Mouse (Mus musculus) layer of hippocampus, postnatal 14 days (tissue): ENCODE measurements around the gene Idh1. TPM values are rescaled to one million over a fixed set of nuclear protein-coding genes. Genes with fewer than 3 reads are reported as not detected.

ENCODE experiments used
- DNase-seq, 2 experiments: peaks; one replicate each; pipeline ENCODE4 v3.0.0; 2021 to 2022; ENCODE audit warnings: low spot score in 2 of 2, mixed read lengths in 1 of 2
- total RNA-seq, 2 experiments: library from RNA; stranded (reverse); gene quantifications; 2 replicates each; pipeline ENCODE4 v1.2.3; 2021

The Idh1 gene
- total RNA-seq, 2 experiments from 2014 or later, result 96.3 to 98.4 TPM

- peak; percentile 90 to 94 for DNase-seq
Measured at GRCm38 (mm10) chr1:65178126-65178901, 8.0 kb downstream of the Idh1 start.

GRCm38 (mm10) chr1:65177452-65177851 is 8.8 kb downstream of the Idh1 start:
- DNase-seq, result no peak

- no peak for DNase-seq
Measured at GRCm38 (mm10) chr1:65176912-65177311, 9.4 kb downstream of the Idh1 start.

DNA sequence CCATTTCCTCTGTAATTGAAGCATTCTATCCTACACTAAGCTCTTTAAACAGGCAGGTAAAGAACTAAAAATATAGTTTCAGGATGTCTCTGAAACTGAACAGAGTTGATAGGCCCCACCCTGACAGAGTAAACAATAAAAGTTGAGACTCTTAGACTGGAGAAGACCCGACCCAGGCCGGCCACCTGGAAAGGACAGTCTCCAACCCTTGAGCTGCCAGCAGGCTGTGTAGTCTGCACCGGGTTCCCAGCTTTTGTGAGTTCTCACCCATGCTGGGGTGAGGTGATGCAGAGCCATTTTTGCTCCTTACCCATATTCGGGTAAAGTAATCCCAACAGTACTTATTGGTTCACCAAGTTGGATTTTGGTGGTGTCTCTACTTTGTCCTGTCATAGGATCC is 10.1 kb downstream of the Idh1 start:
- no peak for DNase-seq

- no peak for DNase-seq
Measured at GRCm38 (mm10) chr1:65173716-65174115, 12.6 kb downstream of the Idh1 start.

GRCm38 (mm10) chr1:65171579-65171978 is 14.7 kb downstream of the Idh1 start:
- DNase-seq, result no peak

DNA sequence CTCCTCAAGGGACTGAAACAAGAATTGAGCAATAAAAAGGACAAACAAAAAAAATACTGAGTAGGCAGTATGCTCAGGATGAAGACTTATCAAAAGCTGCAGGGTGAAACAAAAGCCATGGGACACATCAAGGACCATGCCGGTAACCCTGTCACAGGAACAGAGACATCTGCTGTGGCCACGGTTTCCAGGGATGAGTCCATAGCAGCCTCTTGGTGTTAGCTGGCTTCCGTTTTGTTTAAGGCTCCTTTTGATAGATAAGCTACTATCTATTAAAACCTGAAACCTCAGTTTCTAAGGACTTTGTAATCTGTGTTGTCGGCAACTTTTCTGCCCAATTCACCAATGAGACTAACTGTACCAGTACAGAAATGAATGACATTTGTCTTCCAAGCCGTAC is 16.4 kb downstream of the Idh1 start:
- no peak for DNase-seq

DNA sequence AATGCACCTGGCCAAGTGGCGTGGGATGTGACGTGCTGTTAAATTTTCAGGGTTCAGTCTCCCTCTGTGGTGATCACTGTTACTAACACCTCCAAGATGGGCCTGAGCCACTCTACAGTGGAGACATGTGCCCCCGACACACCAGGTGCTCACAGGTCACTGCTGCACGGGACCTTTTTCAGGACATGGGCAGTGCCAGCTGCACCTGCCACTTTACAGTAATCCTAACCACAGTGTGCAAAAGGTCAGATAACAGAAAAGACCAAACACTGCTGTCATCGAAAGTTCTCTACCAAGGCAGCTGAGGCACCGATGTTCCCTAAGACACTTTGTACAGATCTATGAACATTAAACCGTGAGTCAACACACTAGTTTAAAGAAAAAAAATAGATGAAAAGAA is 16.8 kb downstream of the Idh1 start:
- no peak for DNase-seq

- DNase-seq, result no peak
Measured at GRCm38 (mm10) chr1:65167496-65167895, 18.8 kb downstream of the Idh1 start.

- peak in 1 of 2 experiments; percentile 37 for DNase-seq
Measured at GRCm38 (mm10) chr1:65162210-65162609, 24.1 kb downstream of the Idh1 start.

- no peak for DNase-seq
Measured at GRCm38 (mm10) chr1:65156111-65156510, 30.2 kb downstream of the Idh1 start.

GRCm38 (mm10) chr1:65154814-65155213 is 31.5 kb downstream of the Idh1 start:
- DNase-seq, result no peak

- DNase-seq, result no peak
Measured at GRCm38 (mm10) chr1:65147971-65148370, 38.3 kb downstream of the Idh1 start.

DNA sequence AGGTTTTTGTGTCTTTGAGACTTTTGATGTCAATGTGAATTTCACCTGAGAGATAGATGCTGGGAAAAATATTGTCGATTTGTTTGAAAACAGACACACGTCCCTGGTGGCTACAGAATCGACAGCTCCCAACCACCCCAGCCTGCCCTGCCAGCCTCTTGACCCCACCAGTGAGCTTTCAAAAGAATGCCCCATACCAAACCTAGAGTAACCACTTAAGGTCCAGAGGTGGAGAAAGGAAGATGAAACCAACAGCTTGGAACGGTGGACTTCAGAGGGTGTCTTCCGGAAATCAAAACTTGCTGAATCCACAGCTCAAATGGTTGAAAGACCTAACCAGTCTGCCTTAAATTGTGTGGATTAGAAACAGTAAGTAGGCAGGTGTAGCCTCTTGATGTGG is 39.0 kb downstream of the Idh1 start:
- no peak for DNase-seq

DNA sequence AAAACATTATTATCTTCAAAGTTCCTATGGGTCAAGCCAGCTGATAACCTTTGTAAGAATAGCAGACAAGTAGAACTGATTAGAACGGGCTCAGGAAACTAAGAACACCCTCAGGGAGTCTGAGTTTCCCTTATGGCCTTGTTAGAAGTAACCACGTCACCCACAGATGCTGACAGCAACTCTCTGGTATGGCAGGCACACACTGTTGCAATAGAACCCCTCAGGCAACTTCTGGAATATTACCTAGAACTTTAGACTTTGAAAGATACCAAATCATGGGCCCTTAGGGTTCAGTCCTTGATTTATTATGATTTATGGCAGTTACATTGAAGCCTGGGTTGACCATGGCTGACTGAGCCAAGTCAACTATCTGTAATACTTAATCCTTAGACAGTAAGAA is 39.7 kb downstream of the Idh1 start:
- DNase-seq, result no peak

- no peak for DNase-seq
Measured at GRCm38 (mm10) chr1:65144783-65145182, 41.5 kb downstream of the Idh1 start.

GRCm38 (mm10) chr1:65137560-65137959 is 48.7 kb downstream of the Idh1 start:
- DNase-seq, result no peak

- DNase-seq, result no peak
Measured at GRCm38 (mm10) chr1:65132833-65133232, 53.5 kb downstream of the Idh1 start.

DNA sequence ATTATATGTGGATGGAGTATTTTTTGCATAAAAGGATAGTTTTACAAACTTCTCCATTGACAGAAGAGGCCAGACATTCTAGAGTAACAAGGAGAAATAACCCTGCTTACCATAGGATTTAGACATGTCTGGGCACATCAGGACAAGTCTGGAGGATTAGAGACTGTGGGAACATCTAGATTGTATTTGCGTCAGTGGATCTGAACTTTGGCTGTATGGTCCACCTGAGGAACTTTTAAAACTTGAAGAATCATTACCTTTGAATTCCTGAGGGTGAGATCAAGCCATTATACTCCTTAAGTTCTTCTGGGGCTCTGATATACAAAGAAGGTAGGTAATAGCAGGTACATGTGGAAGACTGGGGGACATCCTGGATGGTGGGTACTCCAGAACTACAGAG is 54.6 kb downstream of the Idh1 start:
- DNase-seq, result no peak

DNA sequence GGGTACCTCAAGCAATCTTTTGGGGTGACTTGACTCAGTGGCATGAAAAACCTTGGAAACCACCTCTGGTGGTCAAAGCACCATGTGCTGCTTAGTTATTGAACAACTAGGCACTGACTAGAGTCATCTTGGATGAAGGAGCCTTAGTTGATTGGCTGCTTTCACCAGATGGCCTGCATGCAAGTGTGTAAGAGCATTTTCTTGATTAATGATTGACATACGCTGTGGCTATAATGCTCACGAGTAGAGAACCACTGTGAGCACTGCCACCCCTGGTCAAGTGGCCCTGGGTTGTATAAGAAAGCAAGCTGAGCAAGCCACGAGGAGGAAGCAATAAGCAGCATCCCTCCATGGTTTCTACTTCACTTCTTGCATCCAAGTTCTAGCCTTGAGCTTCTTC is 56.1 kb downstream of the Idh1 start:
- no peak for DNase-seq

DNA sequence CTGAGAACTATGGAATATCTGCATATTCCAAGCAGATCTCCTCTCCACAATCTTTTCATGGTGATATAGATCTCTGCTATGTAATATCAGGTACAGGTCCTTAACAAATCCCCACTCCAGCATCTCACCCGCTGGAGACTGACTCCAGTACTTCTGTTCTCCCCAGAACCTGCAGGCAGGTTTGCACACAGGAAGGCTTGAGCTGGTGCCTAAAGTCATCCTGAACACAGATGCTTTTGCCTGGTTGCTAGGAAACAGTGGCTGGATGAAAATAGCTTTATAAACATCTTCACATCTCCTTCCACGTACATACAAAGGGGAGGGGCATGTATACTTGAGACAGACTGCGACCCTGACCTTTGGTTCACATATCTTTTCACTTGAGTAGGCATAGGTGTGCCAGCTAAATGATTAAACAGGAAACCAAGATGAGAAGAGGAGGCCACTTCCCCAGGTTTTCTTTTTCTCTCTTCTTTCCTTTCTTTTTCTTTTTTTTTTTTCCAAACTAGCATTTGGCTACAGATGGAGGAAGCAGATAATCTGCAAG is 56.6 kb downstream of the Idh1 start:
- no peak for DNase-seq

DNA sequence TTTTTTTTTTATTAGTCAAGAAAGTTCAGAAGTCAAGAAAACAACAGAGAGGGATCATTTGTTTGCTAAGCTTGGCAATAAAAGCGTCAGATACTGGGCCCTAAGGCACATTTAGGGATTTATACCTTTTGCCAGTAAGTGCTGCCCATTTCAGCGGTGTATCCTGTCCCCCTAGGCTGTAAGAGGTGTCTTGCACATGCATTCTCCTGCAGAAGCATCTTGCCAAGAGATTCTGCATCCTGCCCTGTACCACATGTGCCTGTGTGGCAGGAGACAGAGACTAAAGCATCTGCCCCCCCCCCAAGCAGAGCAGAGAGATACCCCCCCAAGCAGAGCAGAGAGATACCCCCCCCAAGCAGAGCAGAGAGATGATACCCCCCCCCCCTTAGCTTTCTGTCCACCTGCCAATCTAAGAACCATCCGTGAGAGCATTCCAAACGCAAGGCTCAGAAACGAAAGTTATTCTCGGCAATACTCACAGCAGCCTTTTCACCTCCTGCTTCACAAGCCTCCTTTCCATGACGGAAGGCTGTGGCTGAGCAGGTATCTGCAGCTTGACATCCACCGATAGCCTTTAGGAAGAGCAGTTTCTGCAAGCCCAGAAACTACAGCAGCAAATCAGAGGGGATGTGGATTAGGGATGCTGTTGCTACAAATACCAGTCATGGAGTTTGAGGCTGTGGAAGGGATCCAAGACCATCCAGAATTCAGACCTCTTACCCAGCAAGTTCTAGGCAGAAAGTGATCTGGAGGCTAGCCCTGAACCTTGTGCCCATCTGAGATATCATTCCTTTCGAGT is 63.5 kb downstream of the Idh1 start, which contains the start of gene D630023F18Rik:
Gene D630023F18Rik, minus strand, starts transcription at position 641 of the 799 bp plus-strand sequence.
- peak; percentile 24 to 29 for DNase-seq
